Mouse (Mus musculus) ES-E14 (cell line): Measurements from ENCODE around the gene Wnt9b. TPM values are rescaled to one million over a fixed set of nuclear protein-coding genes. Genes with fewer than 3 reads are reported as not detected.

Experiments used
- DNase-seq: peaks from one replicate; pipeline ENCODE4 v3.0.0-alpha.2; 2013; ENCODE audit warnings: low read depth, low spot score
- H3K27ac ChIP-seq: 2 replicates; pipeline ENCODE4 v1.5.1; 2012; ENCODE audit warnings: low read depth, mild to moderate bottlenecking, low read length, moderate library complexity, mixed read lengths; ENCODE audit not compliant: poor library complexity, insufficient read depth, severe bottlenecking
- H3K36me3 ChIP-seq: 2 replicates; pipeline ENCODE4 v1.6.1; 2012; ENCODE audit warnings: mild to moderate bottlenecking, low read length, moderate library complexity, mixed read lengths; ENCODE audit not compliant: control insufficient read depth, poor library complexity, insufficient read depth, severe bottlenecking
- H3K4me1 ChIP-seq, 2 experiments: fragments of 150-350 bp in 1 of 2; sonication (generic) in 1 of 2; 2 replicates each; pipeline ENCODE4 v1.6.1; 2012; ENCODE audit warnings: low read length in 2 of 2, mild to moderate bottlenecking in 1 of 2, mixed read lengths in 1 of 2; ENCODE audit not compliant: control insufficient read depth in 2 of 2, insufficient read depth in 2 of 2, poor library complexity in 1 of 2
- H3K4me3 ChIP-seq, 2 experiments: fragments of 150-350 bp in 1 of 2; sonication (generic) in 1 of 2; 2 replicates each; pipeline ENCODE4 v1.5.1; 2012; ENCODE audit warnings: low read length in 2 of 2, low read depth in 1 of 2, mild to moderate bottlenecking in 1 of 2, mixed read lengths in 1 of 2; ENCODE audit not compliant: insufficient read depth in 1 of 2, poor library complexity in 1 of 2, severe bottlenecking in 1 of 2
- H3K9ac ChIP-seq: 2 replicates; pipeline ENCODE4 v1.6.1; 2012; ENCODE audit warnings: low read depth, mild to moderate bottlenecking, low read length, mixed read lengths; ENCODE audit not compliant: poor library complexity, insufficient read depth, severe bottlenecking
- H3K9me3 ChIP-seq: fragments of 150-350 bp; sonication (generic); 2 replicates; pipeline ENCODE4 v1.6.1; 2012; ENCODE audit warnings: low read depth, mild to moderate bottlenecking, low read length; ENCODE audit not compliant: control insufficient read depth, insufficient read depth
- CHD2 ChIP-seq: IDR thresholded peaks from 2 replicates; pipeline ENCODE4 v1.6.1; 2014; ENCODE audit warnings: mild to moderate bottlenecking, low read depth, low read length, inconsistent platforms
- HCFC1 ChIP-seq: IDR thresholded peaks from 2 replicates; pipeline ENCODE4 v1.6.1; 2012; ENCODE audit warnings: low read length, inconsistent platforms, borderline replicate concordance; ENCODE audit not compliant: insufficient read depth
- MAFK ChIP-seq: IDR thresholded peaks from 2 replicates; pipeline ENCODE4 v1.6.1; 2014; ENCODE audit warnings: mild to moderate bottlenecking, low read depth, low read length, inconsistent platforms; ENCODE audit not compliant: insufficient read depth
- ZC3H11A ChIP-seq: IDR thresholded peaks from 2 replicates; pipeline ENCODE4 v1.6.1; 2012; ENCODE audit warnings: low read depth, mild to moderate bottlenecking, inconsistent platforms, low read length, borderline replicate concordance
- ZNF384 ChIP-seq: IDR thresholded peaks from 2 replicates; pipeline ENCODE4 v1.6.1; 2012; ENCODE audit warnings: low read depth, low read length, inconsistent platforms
- in situ Hi-C, 2 experiments: fragments of 600-800 bp; cut with MboI; formaldehyde crosslinking; loops; one replicate each; pipeline ENCODE4 v1.15.1; 2025; ENCODE audit warnings: low sequenced_read_pairs in 2 of 2, inconsistent platforms in 1 of 2; ENCODE audit not compliant: unreplicated experiment in 2 of 2
- total RNA-seq: library from RNA; depleted of rRNA; stranded (reverse); fragments of 300-350 nt; gene quantifications from 2 replicates; pipeline ENCODE4 v1.2.3, GENCODE M21; 2012; rRNA removed

The Wnt9b gene
- total RNA-seq: 0.09 and 0.11 TPM in 2 replicates

GRCm38 (mm10) chr11:103749306-103750089 lies at the start of gene Wnt9b:
TSS of gene Wnt9b (minus strand) at chr11:103749821.
- H3K36me3 ChIP-seq: no peaks in the 10 kb centered on the region

GRCm38 (mm10) chr11:103789951-103790350 lies 40.3 kb upstream of the Wnt9b start:
- no peak overlapping the region for H3K9ac ChIP-seq
- TF ChIP-seq CHD2 (no peak), MAFK (no peak), ZNF384 (no peak), ZC3H11A (no peak), HCFC1 (no peak)
- no peak overlapping the region for H3K27ac ChIP-seq
- 0 out of 4 replicates have a peak, but pooled peaks cover 0 to 1% of the 10 kb centered on the region in 2 experiments for H3K4me1 ChIP-seq
- no peaks in the 10 kb centered on the region for H3K9me3 ChIP-seq
- in situ Hi-C loops: no loop called here
- H3K36me3 ChIP-seq: no peaks in the 10 kb centered on the region
- no peak overlapping the region for H3K4me3 ChIP-seq
- no peak for DNase-seq

More at GRCm38 (mm10) chr11:103749306-103750089, at the start of gene Wnt9b:
- H3K4me3 ChIP-seq: peak within 1 kb of the TSS; percentile 69 to 85
- in situ Hi-C loops: no loop called here
- no peak within 1 kb of the TSS for H3K27ac ChIP-seq
- peaks cover 0 to 5% of the 10 kb centered on the region in 2 experiments; a peak in 1 of 4 replicates for H3K4me1 ChIP-seq
- H3K9ac ChIP-seq: peak within 1 kb of the TSS; percentile 54
- H3K9me3 ChIP-seq: no peaks in the 10 kb centered on the region
- TF ChIP-seq ZC3H11A: no peak
- TF ChIP-seq ZNF384: no peak
- TF ChIP-seq HCFC1: no peak
- no peak for TF ChIP-seq CHD2
- TF ChIP-seq MAFK: no peak
- DNase-seq: no peak

GRCm38 (mm10) chr11:103780152-103780551 lies 30.5 kb upstream of the Wnt9b start:
- H3K9ac ChIP-seq: no peak overlapping the region
- no peak for TF ChIP-seq ZNF384
- no peak for TF ChIP-seq HCFC1
- no peak for TF ChIP-seq MAFK
- TF ChIP-seq ZC3H11A: no peak
- no peak for TF ChIP-seq CHD2
- H3K36me3 ChIP-seq: no peaks in the 10 kb centered on the region
- DNase-seq: no peak
- in situ Hi-C loops: no loop called here
- no peak overlapping the region for H3K4me3 ChIP-seq
- no peaks in the 10 kb centered on the region for H3K9me3 ChIP-seq
- no peak overlapping the region for H3K27ac ChIP-seq
- H3K4me1 ChIP-seq: 0 out of 4 replicates have a peak, but pooled peaks cover 0 to 2% of the 10 kb centered on the region in 2 experiments

GRCm38 (mm10) chr11:103774228-103774530 lies 24.6 kb upstream of the Wnt9b start:
- in situ Hi-C loops: no loop called here
- no peak overlapping the region for H3K9ac ChIP-seq
- H3K4me3 ChIP-seq: peak overlapping the region; percentile 57 to 60
- TF ChIP-seq HCFC1 (no peak), ZC3H11A (no peak), MAFK (no peak), ZNF384 (no peak)
- H3K9me3 ChIP-seq: no peaks in the 10 kb centered on the region
- no peak for DNase-seq
- H3K4me1 ChIP-seq: peaks cover 0 to 18% of the 10 kb centered on the region in 2 experiments; a peak in 2 of 4 replicates
- H3K36me3 ChIP-seq: no peaks in the 10 kb centered on the region
- no peak overlapping the region for H3K27ac ChIP-seq
